Mouse (Mus musculus) forebrain, embryonic 10.5 days (tissue): ENCODE results near the gene Carnmt1. TPM values are rescaled to one million over a fixed set of nuclear protein-coding genes. Genes with fewer than 3 reads are reported as not detected.

Experiments
- DNase-seq: peaks from one replicate; pipeline ENCODE4 v3.0.0-alpha.2; 2017; ENCODE audit warnings: low spot score; ENCODE audit errors: extremely low spot score
- H3K27ac ChIP-seq: fragments of 300-500 bp; sonication (generic); 2 replicates; pipeline ENCODE4 v1.5.1; 2016; ENCODE audit warnings: mild to moderate bottlenecking
- H3K27me3 ChIP-seq: fragments of 300-500 bp; sonication (generic); 2 replicates; pipeline ENCODE4 v1.6.1; 2016; ENCODE audit warnings: mild to moderate bottlenecking; ENCODE audit not compliant: poor library complexity, severe bottlenecking
- H3K36me3 ChIP-seq: fragments of 300-500 bp; sonication (generic); replicated peaks from 2 replicates; pipeline ENCODE4 v1.6.1; 2016; ENCODE audit warnings: mild to moderate bottlenecking, moderate library complexity
- H3K4me1 ChIP-seq: fragments of 300-500 bp; sonication (generic); 2 replicates; pipeline ENCODE4 v1.6.1; 2016
- H3K4me3 ChIP-seq: fragments of 300-500 bp; sonication (generic); 2 replicates; pipeline ENCODE4 v1.5.1; 2016; ENCODE audit warnings: mild to moderate bottlenecking, moderate library complexity
- H3K9me3 ChIP-seq: fragments of 300-500 bp; sonication (generic); 2 replicates; pipeline ENCODE4 v1.6.1; 2016; ENCODE audit warnings: mild to moderate bottlenecking, moderate library complexity
- WGBS: fragments of 180-500 bp; shearing (Covaris S2); methylation state at CpG from one replicate; pipeline ENCODE4 v1.1.7; 2016; 5-methylcytosine and 5-hydroxymethylcytosine counted together
- polyA plus RNA-seq: library from polyadenylated mRNA; unstranded; fragments of >200 nt; fragmentation: Nextera tagmentation; extraction: Ambion mirVana; gene quantifications from 2 replicates; pipeline ENCODE4 v1.2.1, GENCODE M21; 2016

Carnmt1 gene
- polyA plus RNA-seq, 1 experiment from 2014 or later = 25.6 TPM

GRCm38 (mm10) chr19:18644084-18644483, 26.5 kb upstream of the Carnmt1 start:
- 84% methylated on average over 6 of the region's 6 CpGs for WGBS
- H3K27ac ChIP-seq = no peak overlapping the region
- no peaks in the 10 kb centered on the region for H3K9me3 ChIP-seq
- peaks cover 4% of the 10 kb centered on the region; the same call in 1 of the 2 replicates for H3K4me1 ChIP-seq
- H3K4me3 ChIP-seq = no peak overlapping the region
- H3K27me3 ChIP-seq = no peaks in the 10 kb centered on the region
- H3K36me3 ChIP-seq = no peaks in the 10 kb centered on the region
- DNase-seq = no peak

GRCm38 (mm10) chr19:18646397-18646796, 24.2 kb upstream of the Carnmt1 start:
- Histone ChIP-seq H3K27ac (no peak overlapping the region), H3K9me3 (no peaks in the 10 kb centered on the region), H3K4me1 (peaks cover 13% of the 10 kb centered on the region), H3K36me3 (no peaks in the 10 kb centered on the region), H3K27me3 (no peaks in the 10 kb centered on the region), H3K4me3 (no peak overlapping the region)
- 73% methylated on average over 3 of the region's 3 CpGs for WGBS
- no peak for DNase-seq

GRCm38 (mm10) chr19:18646853-18647420, 23.6 kb upstream of the Carnmt1 start:
- no peaks in the 10 kb centered on the region for H3K9me3 ChIP-seq
- 71% methylated on average over 5 of the region's 5 CpGs for WGBS
- no peak for DNase-seq
- H3K4me3 ChIP-seq = no peak overlapping the region
- H3K4me1 ChIP-seq = peaks cover 13% of the 10 kb centered on the region
- H3K27ac ChIP-seq = no peak overlapping the region
- no peaks in the 10 kb centered on the region for H3K27me3 ChIP-seq
- H3K36me3 ChIP-seq = no peaks in the 10 kb centered on the region

- 88% methylated on average over 9 of the region's 9 CpGs for WGBS
- Histone ChIP-seq H3K9me3 (no peaks in the 10 kb centered on the region), H3K27ac (no peak overlapping the region), H3K36me3 (no peaks in the 10 kb centered on the region), H3K4me1 (peaks cover 13% of the 10 kb centered on the region), H3K27me3 (no peaks in the 10 kb centered on the region), H3K4me3 (no peak overlapping the region)
- no peak for DNase-seq
Observed at GRCm38 (mm10) chr19:18647775-18648557, 22.6 kb upstream of the Carnmt1 start.

- WGBS = 91% methylated on average over 6 of the region's 6 CpGs
- DNase-seq = no peak
- Histone ChIP-seq H3K27ac (no peak overlapping the region), H3K4me1 (peaks cover 10% of the 10 kb centered on the region), H3K4me3 (no peak overlapping the region), H3K9me3 (no peaks in the 10 kb centered on the region), H3K36me3 (no peaks in the 10 kb centered on the region), H3K27me3 (no peaks in the 10 kb centered on the region)
Observed at GRCm38 (mm10) chr19:18648558-18648945, 22.0 kb upstream of the Carnmt1 start.

GRCm38 (mm10) chr19:18649955-18650354, 20.6 kb upstream of the Carnmt1 start:
- Histone ChIP-seq H3K27ac (no peak overlapping the region), H3K4me3 (no peak overlapping the region), H3K36me3 (no peaks in the 10 kb centered on the region), H3K4me1 (peaks cover 9% of the 10 kb centered on the region), H3K9me3 (no peaks in the 10 kb centered on the region), H3K27me3 (no peaks in the 10 kb centered on the region)
- WGBS = 85% methylated on average over 4 of the region's 4 CpGs
- no peak for DNase-seq

GRCm38 (mm10) chr19:18650473-18650872, 20.1 kb upstream of the Carnmt1 start:
- DNase-seq = no peak
- H3K4me1 ChIP-seq = peaks cover 9% of the 10 kb centered on the region
- WGBS = 86% methylated on average over 6 of the region's 6 CpGs
- H3K4me3 ChIP-seq = no peak overlapping the region
- no peaks in the 10 kb centered on the region for H3K9me3 ChIP-seq
- H3K27ac ChIP-seq = no peak overlapping the region
- no peaks in the 10 kb centered on the region for H3K36me3 ChIP-seq
- no peaks in the 10 kb centered on the region for H3K27me3 ChIP-seq

- no peak overlapping the region for H3K4me3 ChIP-seq
- H3K9me3 ChIP-seq = no peaks in the 10 kb centered on the region
- H3K27me3 ChIP-seq = no peaks in the 10 kb centered on the region
- no peak overlapping the region for H3K27ac ChIP-seq
- 72% methylated on average over 4 of the region's 4 CpGs for WGBS
- DNase-seq = no peak
- H3K4me1 ChIP-seq = peaks cover 9% of the 10 kb centered on the region
- H3K36me3 ChIP-seq = no peaks in the 10 kb centered on the region
Observed at GRCm38 (mm10) chr19:18652592-18652991, 18.0 kb upstream of the Carnmt1 start.

GRCm38 (mm10) chr19:18653058-18653457, 17.5 kb upstream of the Carnmt1 start:
- Histone ChIP-seq H3K4me1 (peaks cover 9% of the 10 kb centered on the region), H3K27me3 (no peaks in the 10 kb centered on the region), H3K4me3 (no peak overlapping the region), H3K27ac (no peak overlapping the region), H3K36me3 (no peaks in the 10 kb centered on the region), H3K9me3 (no peaks in the 10 kb centered on the region)
- DNase-seq = no peak
- WGBS = 88% methylated on average over 6 of the region's 6 CpGs

GRCm38 (mm10) chr19:18654330-18654729, 16.2 kb upstream of the Carnmt1 start:
- Histone ChIP-seq H3K4me1 (peaks cover 9% of the 10 kb centered on the region), H3K9me3 (no peaks in the 10 kb centered on the region), H3K4me3 (no peak overlapping the region), H3K27ac (no peak overlapping the region), H3K27me3 (no peaks in the 10 kb centered on the region), H3K36me3 (no peaks in the 10 kb centered on the region)
- 92% methylated on average over 8 of the region's 8 CpGs for WGBS
- no peak for DNase-seq

GRCm38 (mm10) chr19:18654984-18655383, 15.6 kb upstream of the Carnmt1 start:
- Histone ChIP-seq H3K27me3 (no peaks in the 10 kb centered on the region), H3K4me1 (peaks cover 9% of the 10 kb centered on the region), H3K4me3 (no peak overlapping the region), H3K36me3 (no peaks in the 10 kb centered on the region), H3K27ac (no peak overlapping the region), H3K9me3 (no peaks in the 10 kb centered on the region)
- no peak for DNase-seq
- WGBS = 93% methylated on average over 5 of the region's 5 CpGs

GRCm38 (mm10) chr19:18655999-18656398, 14.6 kb upstream of the Carnmt1 start:
- peaks cover 4% of the 10 kb centered on the region; the same call in 1 of the 2 replicates for H3K4me1 ChIP-seq
- H3K36me3 ChIP-seq = no peaks in the 10 kb centered on the region
- 90% methylated on average over 7 of the region's 7 CpGs for WGBS
- DNase-seq = no peak
- H3K27ac ChIP-seq = no peak overlapping the region
- H3K27me3 ChIP-seq = no peaks in the 10 kb centered on the region
- H3K4me3 ChIP-seq = no peak overlapping the region
- H3K9me3 ChIP-seq = no peaks in the 10 kb centered on the region

- Histone ChIP-seq H3K27me3 (no peaks in the 10 kb centered on the region), H3K9me3 (no peaks in the 10 kb centered on the region), H3K4me1 (no peaks in the 10 kb centered on the region), H3K27ac (no peak overlapping the region), H3K36me3 (no peaks in the 10 kb centered on the region), H3K4me3 (no peak overlapping the region)
- WGBS = 78% methylated on average over 4 of the region's 4 CpGs
- DNase-seq = no peak
Observed at GRCm38 (mm10) chr19:18658473-18658872, 12.1 kb upstream of the Carnmt1 start.
